Mouse (Mus musculus): Measurements from ENCODE around the gene Jph3. TPM values are rescaled to one million over a fixed set of nuclear protein-coding genes. Genes with fewer than 3 reads are reported as not detected.
A peak's percentile ranks its signal among the peaks of the same experiment; 100 is the strongest.

Gene Jph3
- total RNA-seq, 1 experiment from 2014 or later = 2.1 TPM

- DNase-seq = peak; percentile 85
Observed at GRCm38 (mm10) chr8:121841242-121841641, 111.8 kb downstream of the Jph3 start.

GRCm38 (mm10) chr8:121842064-121842955, 112.9 kb downstream of the Jph3 start:
- peak; percentile 2 for DNase-seq

- DNase-seq = no peak
Observed at GRCm38 (mm10) chr8:121843184-121843733, 113.8 kb downstream of the Jph3 start.

Other genes with a start within 250 kb of the Jph3 start
- not detected in 2 replicates for gene 1700018B08Rik, start 185.3 kb upstream of the Jph3 start, total RNA-seq (2021)
- 37.2 and 66.1 TPM in 2 replicates for gene Fbxo31, start 150.8 kb upstream of the Jph3 start, total RNA-seq (2021)
- gene Map1lc3b, start 139.3 kb upstream of the Jph3 start, total RNA-seq (2021) = 137 and 170 TPM in 2 replicates
- gene Zcchc14, start 76.7 kb upstream of the Jph3 start, total RNA-seq (2021) = 41.0 and 46.2 TPM in 2 replicates
- gene Klhdc4, start 99.9 kb downstream of the Jph3 start, total RNA-seq (2021) = 20.4 and 22.3 TPM in 2 replicates
- 41.4 and 46.8 TPM in 2 replicates for gene Slc7a5, start 178.1 kb downstream of the Jph3 start, total RNA-seq (2021)
- 0.30 and 6.4 TPM in 2 replicates for gene Car5a, start 215.3 kb downstream of the Jph3 start, total RNA-seq (2021)
- gene Banp, start 220.1 kb downstream of the Jph3 start, total RNA-seq (2021) = 30.4 and 31.2 TPM in 2 replicates

Data from adrenal gland, postnatal 14 days (tissue).